Mouse (Mus musculus) ES-E14 (cell line): ENCODE data around the gene Thap11. TPM values are rescaled to one million over a fixed set of nuclear protein-coding genes. Genes with fewer than 3 reads are reported as not detected.

ENCODE experiments used
- DNase-seq: peaks from one replicate; pipeline ENCODE4 v3.0.0-alpha.2; 2013; ENCODE audit warnings: low read depth, low spot score
- H3K27ac ChIP-seq: 2 replicates; pipeline ENCODE4 v1.5.1; 2012; ENCODE audit warnings: low read depth, mild to moderate bottlenecking, low read length, moderate library complexity, mixed read lengths; ENCODE audit not compliant: poor library complexity, insufficient read depth, severe bottlenecking
- H3K36me3 ChIP-seq: 2 replicates; pipeline ENCODE4 v1.6.1; 2012; ENCODE audit warnings: mild to moderate bottlenecking, low read length, moderate library complexity, mixed read lengths; ENCODE audit not compliant: control insufficient read depth, poor library complexity, insufficient read depth, severe bottlenecking
- H3K4me1 ChIP-seq, 2 experiments: fragments of 150-350 bp in 1 of 2; sonication (generic) in 1 of 2; 2 replicates each; pipeline ENCODE4 v1.6.1; 2012; ENCODE audit warnings: low read length in 2 of 2, mild to moderate bottlenecking in 1 of 2, mixed read lengths in 1 of 2; ENCODE audit not compliant: control insufficient read depth in 2 of 2, insufficient read depth in 2 of 2, poor library complexity in 1 of 2
- H3K4me3 ChIP-seq, 2 experiments: fragments of 150-350 bp in 1 of 2; sonication (generic) in 1 of 2; 2 replicates each; pipeline ENCODE4 v1.5.1; 2012; ENCODE audit warnings: low read length in 2 of 2, low read depth in 1 of 2, mild to moderate bottlenecking in 1 of 2, mixed read lengths in 1 of 2; ENCODE audit not compliant: insufficient read depth in 1 of 2, poor library complexity in 1 of 2, severe bottlenecking in 1 of 2
- H3K9ac ChIP-seq: 2 replicates; pipeline ENCODE4 v1.6.1; 2012; ENCODE audit warnings: low read depth, mild to moderate bottlenecking, low read length, mixed read lengths; ENCODE audit not compliant: poor library complexity, insufficient read depth, severe bottlenecking
- H3K9me3 ChIP-seq: fragments of 150-350 bp; sonication (generic); 2 replicates; pipeline ENCODE4 v1.6.1; 2012; ENCODE audit warnings: low read depth, mild to moderate bottlenecking, low read length; ENCODE audit not compliant: control insufficient read depth, insufficient read depth
- CHD2 ChIP-seq: IDR thresholded peaks from 2 replicates; pipeline ENCODE4 v1.6.1; 2014; ENCODE audit warnings: mild to moderate bottlenecking, low read depth, low read length, inconsistent platforms
- HCFC1 ChIP-seq: IDR thresholded peaks from 2 replicates; pipeline ENCODE4 v1.6.1; 2012; ENCODE audit warnings: low read length, inconsistent platforms, borderline replicate concordance; ENCODE audit not compliant: insufficient read depth
- MAFK ChIP-seq: IDR thresholded peaks from 2 replicates; pipeline ENCODE4 v1.6.1; 2014; ENCODE audit warnings: mild to moderate bottlenecking, low read depth, low read length, inconsistent platforms; ENCODE audit not compliant: insufficient read depth
- ZC3H11A ChIP-seq: IDR thresholded peaks from 2 replicates; pipeline ENCODE4 v1.6.1; 2012; ENCODE audit warnings: low read depth, mild to moderate bottlenecking, inconsistent platforms, low read length, borderline replicate concordance
- ZNF384 ChIP-seq: IDR thresholded peaks from 2 replicates; pipeline ENCODE4 v1.6.1; 2012; ENCODE audit warnings: low read depth, low read length, inconsistent platforms
- in situ Hi-C, 2 experiments: fragments of 600-800 bp; cut with MboI; formaldehyde crosslinking; loops; one replicate each; pipeline ENCODE4 v1.15.1; 2025; ENCODE audit warnings: low sequenced_read_pairs in 2 of 2, inconsistent platforms in 1 of 2; ENCODE audit not compliant: unreplicated experiment in 2 of 2
- total RNA-seq: library from RNA; depleted of rRNA; stranded (reverse); fragments of 300-350 nt; gene quantifications from 2 replicates; pipeline ENCODE4 v1.2.3, GENCODE M21; 2012

Gene Thap11
- total RNA-seq, 1 experiment = 52.5 TPM

DNA sequence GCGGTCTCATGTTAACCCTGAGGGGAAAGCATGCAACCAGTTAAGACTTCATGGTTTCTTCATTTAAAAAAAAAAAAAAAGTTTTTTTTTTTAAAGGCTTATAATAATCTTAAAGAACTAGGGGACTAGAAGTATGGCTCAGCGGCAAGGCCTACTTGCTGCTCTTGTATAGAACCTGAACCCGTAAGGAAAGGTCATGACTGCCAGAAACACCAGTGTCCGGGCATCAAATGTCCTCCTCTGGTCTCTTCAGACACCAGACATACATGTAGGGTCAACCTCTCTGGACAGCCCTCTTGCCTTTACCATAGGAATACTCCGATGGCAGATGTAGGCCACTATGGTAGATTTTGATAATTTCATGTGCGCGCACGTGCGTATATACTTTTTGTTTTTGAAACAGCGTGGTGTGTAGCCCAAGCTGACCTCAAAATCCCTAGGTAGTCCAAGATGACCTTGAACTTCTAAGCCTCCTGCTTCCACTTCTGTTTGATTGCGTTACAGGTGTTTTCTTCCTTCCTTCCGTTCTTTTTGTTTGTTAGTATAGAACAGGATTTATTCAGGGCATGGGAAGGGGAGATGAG, 2.7 kb upstream of the Thap11 start:
- H3K9me3 ChIP-seq = no peaks in the 10 kb centered on the region
- in situ Hi-C loops = no loop called here

DNA sequence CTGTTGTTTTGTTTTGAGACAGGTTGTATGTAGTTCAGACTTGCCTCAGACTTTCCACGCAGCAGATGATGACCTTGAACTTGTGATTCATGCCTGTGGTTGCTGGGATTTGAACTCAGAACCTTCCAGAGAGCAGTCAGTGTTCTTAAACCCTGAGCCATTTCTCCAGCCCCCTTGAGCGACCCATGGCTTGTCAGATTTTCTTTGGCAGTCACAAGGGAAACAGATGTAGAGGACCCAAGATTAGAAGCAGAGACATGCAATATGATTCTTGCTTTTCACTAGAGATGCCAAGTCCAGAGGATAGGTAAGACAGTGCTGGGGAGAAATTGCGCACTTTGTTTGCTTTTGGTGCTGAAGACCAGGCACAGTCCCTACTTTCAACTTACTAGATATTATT, 1.8 kb upstream of the Thap11 start, which contains the start of gene Cenpt:
Cenpt (minus strand) TSS at position 101 of the 400 bp plus-strand sequence.
- in situ Hi-C loops = no loop called here
- peaks cover 12% of the 10 kb centered on the region for H3K36me3 ChIP-seq
- H3K9ac ChIP-seq = peak within 1 kb of the TSS; percentile 64; the same call in 1 of the 2 replicates
- no peak for DNase-seq
- peaks cover 6 to 13% of the 10 kb centered on the region in 2 experiments; a peak in 3 of 4 replicates for H3K4me1 ChIP-seq
- H3K9me3 ChIP-seq = no peaks in the 10 kb centered on the region
- TF ChIP-seq ZC3H11A (no peak), CHD2 (no peak), HCFC1 (no peak), ZNF384 (no peak), MAFK (no peak)
- peak within 1 kb of the TSS; percentile 60; the same call in 1 of the 2 replicates for H3K27ac ChIP-seq
- peak within 1 kb of the TSS; percentile 31 to 89 for H3K4me3 ChIP-seq

More for the DNA sequence above, 2.7 kb upstream of the Thap11 start:
- peak overlapping the region; percentile 60; the same call in 1 of the 2 replicates for H3K27ac ChIP-seq
- H3K4me1 ChIP-seq = peaks cover 6 to 13% of the 10 kb centered on the region in 2 experiments; a peak in 3 of 4 replicates
- TF ChIP-seq HCFC1 (no peak), ZC3H11A (no peak), CHD2 (no peak), MAFK (no peak), ZNF384 (no peak)
- peak overlapping the region; percentile 31 to 89 for H3K4me3 ChIP-seq
- peak overlapping the region; percentile 64; the same call in 1 of the 2 replicates for H3K9ac ChIP-seq
- DNase-seq = no peak
- peaks cover 18% of the 10 kb centered on the region for H3K36me3 ChIP-seq

DNA sequence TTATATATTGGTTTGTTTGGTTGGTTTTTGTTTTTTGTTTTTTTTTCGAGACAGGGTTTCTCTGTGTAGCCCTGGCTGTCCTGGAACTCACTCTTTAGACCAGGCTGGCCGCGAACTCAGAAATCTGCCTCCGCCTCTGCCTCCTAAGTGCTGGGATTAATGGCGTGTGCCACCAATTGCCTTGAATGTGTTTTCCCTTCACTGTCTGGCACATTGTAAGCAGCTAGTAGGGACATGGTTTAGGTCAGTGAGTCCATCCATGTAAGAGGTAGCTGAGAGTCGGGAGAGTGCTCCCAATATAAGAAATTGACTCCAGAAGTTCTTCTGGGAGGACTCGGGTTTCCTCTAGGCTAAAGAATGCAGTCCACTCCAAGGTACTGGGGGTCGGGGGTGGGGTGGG, 629 bp upstream of the Thap11 start:
- Histone ChIP-seq H3K9ac (no peak overlapping the region; the same call in 1 of the 2 replicates), H3K4me1 (peaks cover 6 to 13% of the 10 kb centered on the region in 2 experiments; a peak in 3 of 4 replicates), H3K4me3 (peak overlapping the region; percentile 6 to 98), H3K9me3 (no peaks in the 10 kb centered on the region), H3K36me3 (peaks cover 6% of the 10 kb centered on the region), H3K27ac (no peak overlapping the region)
- no peak for DNase-seq
- no peak for TF ChIP-seq MAFK
- in situ Hi-C loops = no loop called here

DNA sequence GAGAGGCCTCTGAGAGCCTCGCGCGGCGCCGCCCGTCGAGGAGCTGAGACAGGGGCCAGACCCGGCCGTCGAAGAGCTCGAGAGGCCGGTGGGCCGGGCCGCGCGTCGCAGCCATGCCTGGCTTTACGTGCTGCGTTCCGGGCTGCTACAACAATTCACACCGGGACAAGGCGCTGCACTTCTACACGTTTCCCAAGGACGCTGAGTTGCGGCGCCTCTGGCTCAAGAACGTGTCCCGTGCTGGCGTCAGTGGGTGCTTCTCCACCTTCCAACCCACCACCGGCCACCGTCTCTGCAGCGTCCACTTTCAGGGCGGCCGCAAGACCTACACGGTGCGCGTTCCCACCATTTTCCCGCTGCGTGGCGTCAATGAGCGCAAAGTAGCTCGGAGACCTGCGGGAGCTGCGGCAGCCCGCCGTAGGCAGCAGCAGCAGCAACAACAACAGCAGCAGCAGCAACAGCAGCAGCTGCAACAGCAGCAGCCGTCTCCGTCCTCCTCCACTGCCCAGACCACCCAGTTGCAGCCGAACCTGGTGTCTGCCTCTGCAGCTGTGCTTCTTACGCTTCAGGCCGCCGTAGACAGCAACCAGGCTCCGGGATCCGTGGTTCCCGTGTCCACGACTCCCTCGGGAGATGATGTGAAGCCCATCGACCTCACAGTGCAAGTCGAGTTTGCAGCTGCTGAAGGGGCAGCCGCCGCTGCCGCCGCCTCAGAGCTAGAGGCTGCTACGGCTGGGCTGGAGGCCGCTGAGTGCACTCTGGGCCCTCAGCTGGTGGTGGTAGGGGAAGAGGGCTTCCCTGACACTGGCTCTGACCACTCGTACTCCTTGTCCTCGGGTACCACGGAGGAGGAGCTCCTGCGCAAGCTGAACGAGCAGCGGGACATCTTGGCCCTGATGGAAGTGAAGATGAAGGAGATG, 576 bp downstream of the Thap11 start:
- Histone ChIP-seq H3K4me3 (peak overlapping the region; percentile 91 to 98), H3K36me3 (0 out of 2 replicates have a peak, but pooled peaks cover 3% of the 10 kb centered on the region), H3K9ac (peak overlapping the region; percentile 97), H3K9me3 (no peaks in the 10 kb centered on the region), H3K27ac (no peak overlapping the region), H3K4me1 (peaks cover 5 to 9% of the 10 kb centered on the region in 2 experiments; a peak in 3 of 4 replicates)
- in situ Hi-C loops = no loop called here
- DNase-seq = no peak
- TF ChIP-seq MAFK = no peak
- no peak for TF ChIP-seq HCFC1
- no peak for TF ChIP-seq CHD2
- TF ChIP-seq ZC3H11A = no peak
- TF ChIP-seq ZNF384 = no peak
